Mouse (Mus musculus) CH12F3 (cell line): ENCODE data around the gene Yipf1.
"Not testable (repeated sequence)": the region's sequence is repeated elsewhere in the genome, so short reads cannot be mapped to it uniquely, and the experiment has no call there.

Experiments
- in situ Hi-C: fragments of 300-500 bp; cut with MboI; formaldehyde crosslinking; loops from 2 replicates; pipeline ENCODE4 v1.14.3; 2020; ENCODE audit warnings: low sequenced_read_pairs

The Yipf1 gene

GRCm38 (mm10) chr4:107321041-107321440, 6.9 kb downstream of the Yipf1 start:
- in situ Hi-C loops: no loop called here

- in situ Hi-C loops: no loop called here
Observed at GRCm38 (mm10) chr4:107323113-107323512, 8.9 kb downstream of the Yipf1 start.

- in situ Hi-C loops: no loop called here
Observed at GRCm38 (mm10) chr4:107328530-107328929, 14.4 kb downstream of the Yipf1 start.

- in situ Hi-C loops: no loop called here
Observed at GRCm38 (mm10) chr4:107333514-107333913, 19.4 kb downstream of the Yipf1 start.

GRCm38 (mm10) chr4:107336356-107336755, 22.2 kb downstream of the Yipf1 start:
- in situ Hi-C loops: no loop called here

GRCm38 (mm10) chr4:107337455-107337854, 23.3 kb downstream of the Yipf1 start:
- in situ Hi-C loops: no loop called here

- in situ Hi-C loops: loop anchor here (10.0 kb wide), 1 partner anchor 97 kb away; no protein-coding TSS in a partner anchor
Observed at GRCm38 (mm10) chr4:107341354-107341753, 27.2 kb downstream of the Yipf1 start.

GRCm38 (mm10) chr4:107344612-107345011, 30.4 kb downstream of the Yipf1 start:
- in situ Hi-C loops: loop anchor here (10.0 kb wide), 1 partner anchor 100 kb away; no protein-coding TSS in a partner anchor

GRCm38 (mm10) chr4:107347221-107347620, 33.1 kb downstream of the Yipf1 start:
- in situ Hi-C loops: loop anchor here (10.0 kb wide), 1 partner anchor 102 kb away; no protein-coding TSS in a partner anchor

- in situ Hi-C loops: loop anchor here (10.0 kb wide), 1 partner anchor 104 kb away; no protein-coding TSS in a partner anchor
Observed at GRCm38 (mm10) chr4:107348529-107349310, 34.6 kb downstream of the Yipf1 start.

- in situ Hi-C loops: loop anchor here (10.0 kb wide), 1 partner anchor 105 kb away; no protein-coding TSS in a partner anchor
Observed at GRCm38 (mm10) chr4:107349311-107350008, 35.3 kb downstream of the Yipf1 start.

- in situ Hi-C loops: no loop called here
Observed at GRCm38 (mm10) chr4:107351368-107351767, 37.2 kb downstream of the Yipf1 start.

- in situ Hi-C loops: no loop called here
Observed at GRCm38 (mm10) chr4:107353612-107354011, 39.4 kb downstream of the Yipf1 start.

GRCm38 (mm10) chr4:107354126-107354525, 40.0 kb downstream of the Yipf1 start:
- in situ Hi-C loops: no loop called here

- in situ Hi-C loops: no loop called here
Observed at GRCm38 (mm10) chr4:107354543-107354942, 40.4 kb downstream of the Yipf1 start.

- in situ Hi-C loops: not testable (repeated sequence)
Observed at GRCm38 (mm10) chr4:107357172-107357571, 43.0 kb downstream of the Yipf1 start.

GRCm38 (mm10) chr4:107358460-107358859, 44.3 kb downstream of the Yipf1 start:
- in situ Hi-C loops: no loop called here

GRCm38 (mm10) chr4:107360457-107361145, 46.4 kb downstream of the Yipf1 start:
- in situ Hi-C loops: no loop called here

- in situ Hi-C loops: no loop called here
Observed at GRCm38 (mm10) chr4:107362755-107363154, 48.6 kb downstream of the Yipf1 start.

GRCm38 (mm10) chr4:107363573-107363972, 49.4 kb downstream of the Yipf1 start:
- in situ Hi-C loops: no loop called here

GRCm38 (mm10) chr4:107364190-107364639, 50.1 kb downstream of the Yipf1 start:
- in situ Hi-C loops: no loop called here
